Mouse (Mus musculus): ENCODE data around the gene Dpf1. TPM values are rescaled to one million over a fixed set of nuclear protein-coding genes. Genes with fewer than 3 reads are reported as not detected.

Gene Dpf1
- total RNA-seq (2023), result not detected

DNA sequence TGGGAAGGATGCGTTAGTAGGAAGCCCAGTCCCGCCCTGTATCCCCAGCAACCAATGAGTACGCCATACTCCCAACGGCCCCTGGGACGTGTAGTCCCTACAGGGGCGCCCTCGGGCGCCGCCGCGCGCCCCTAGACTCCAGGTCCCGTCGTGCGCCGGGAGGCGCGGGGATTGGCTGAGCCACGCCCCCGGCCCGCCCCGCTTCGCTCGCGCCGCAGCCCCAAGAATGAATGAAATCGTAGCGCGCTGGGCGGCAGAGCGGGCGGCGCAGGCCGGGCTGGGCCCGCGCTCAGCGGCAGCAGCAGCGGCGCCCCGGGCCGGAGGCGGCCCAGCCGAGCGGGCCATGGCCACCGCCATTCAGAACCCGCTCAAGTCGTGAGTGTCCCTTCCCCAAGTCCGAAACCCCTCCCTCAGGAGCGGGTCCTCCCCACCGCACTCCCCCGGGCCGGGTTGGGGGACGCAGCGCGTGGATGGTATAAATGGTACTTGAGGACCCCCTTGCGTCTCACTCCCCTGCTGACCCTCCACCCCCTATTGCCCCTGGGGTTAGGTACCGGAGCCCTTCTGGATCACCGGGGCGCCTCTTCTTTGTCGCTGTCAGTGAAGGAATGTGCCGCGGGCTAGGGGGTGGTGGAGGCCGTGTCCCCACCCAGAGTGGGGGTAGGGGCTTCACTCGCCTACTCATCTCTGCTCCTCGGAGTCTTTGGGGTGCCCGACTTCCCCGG lies at the start of gene Dpf1:
Dpf1 (plus strand) TSS at position 214 of the 725 bp plus-strand sequence.

DNA sequence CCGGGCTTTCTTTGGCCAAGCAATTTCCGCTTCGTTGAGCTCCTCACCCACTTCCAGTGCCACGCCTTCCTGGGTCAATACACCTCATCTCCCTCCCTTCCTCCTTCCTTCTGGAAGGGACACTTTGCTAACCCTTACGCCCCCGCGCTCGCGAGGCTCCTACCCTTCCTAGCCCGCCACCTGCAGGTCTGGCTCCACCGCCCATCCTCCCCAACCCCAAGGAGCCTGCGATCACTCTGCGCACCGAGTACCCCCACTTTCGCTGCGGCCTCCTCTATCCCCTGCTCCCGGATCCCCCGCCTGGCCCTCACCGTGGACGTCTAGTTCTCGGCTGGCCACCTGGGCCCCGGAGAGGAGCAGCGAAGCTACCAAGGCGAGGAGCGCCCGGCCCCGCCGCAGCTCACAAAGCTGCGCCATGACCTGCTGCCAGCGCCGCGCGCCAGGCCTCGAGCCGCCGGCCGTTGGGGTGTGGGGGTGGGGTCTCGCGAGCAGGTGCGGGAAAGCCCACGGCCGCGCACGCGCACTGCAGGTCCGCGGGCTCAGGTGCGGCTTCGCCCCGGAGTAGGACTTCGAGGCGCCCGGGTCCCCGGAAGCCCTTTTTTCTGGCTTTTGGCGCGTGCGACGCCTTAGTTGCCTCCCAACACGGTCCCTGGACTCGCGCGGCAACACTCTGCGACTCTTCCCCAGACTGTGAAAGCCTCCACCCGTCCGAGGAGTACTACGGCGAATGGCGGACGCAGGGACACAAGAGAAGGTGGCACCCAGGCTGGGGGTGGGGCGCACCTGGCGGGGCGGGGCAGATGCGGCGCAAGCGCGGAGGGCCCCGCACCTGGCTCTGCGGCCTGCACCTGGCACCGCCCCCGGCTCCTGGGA lies 22.3 kb upstream of the Dpf1 start, which contains the start of gene Spint2:
Spint2 (minus strand) TSS at position 712 of the 873 bp plus-strand sequence.

DNA sequence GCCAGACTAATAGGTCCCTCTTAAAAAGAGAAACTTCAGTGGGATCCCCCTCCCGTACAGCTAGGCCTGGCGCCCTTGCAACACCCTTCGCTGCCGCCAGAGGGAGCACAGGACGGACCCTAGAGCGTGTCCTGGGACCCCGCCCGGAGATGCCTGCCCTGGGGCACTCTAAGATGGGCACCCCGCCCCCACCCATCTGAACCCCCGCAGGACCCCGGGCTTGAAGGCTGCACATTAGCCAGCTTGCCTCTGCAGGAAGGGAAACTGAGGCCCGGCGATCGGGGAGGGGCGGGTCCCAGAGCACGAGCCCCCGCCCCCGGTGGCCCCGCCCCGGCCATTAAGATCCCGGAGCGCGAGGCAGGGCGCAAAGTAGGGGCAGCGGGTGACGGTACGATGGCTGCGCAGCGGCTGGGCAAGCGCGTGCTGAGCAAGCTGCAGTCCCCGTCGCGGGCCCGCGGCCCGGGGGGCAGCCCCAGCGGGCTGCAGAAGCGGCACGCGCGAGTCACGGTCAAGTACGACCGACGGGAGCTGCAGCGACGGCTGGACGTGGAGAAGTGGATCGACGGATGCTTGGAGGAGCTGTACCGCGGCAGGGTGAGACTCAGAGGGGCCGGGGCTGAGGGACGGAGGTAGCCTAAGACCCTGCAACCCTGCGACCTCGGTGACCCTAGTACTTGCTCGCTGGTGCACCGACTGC lies 14.7 kb upstream of the Dpf1 start, which contains the start of gene Ppp1r14a:
Ppp1r14a (plus strand) TSS at position 367 of the 697 bp plus-strand sequence.

Other genes starting within 250 kb of the Dpf1 start
- under 1 TPM; 0.03 TPM for gene Ryr1, start 178.8 kb upstream of the Dpf1 start, total RNA-seq (2023)
- gene Rasgrp4, start 169.1 kb upstream of the Dpf1 start, total RNA-seq (2023), result 1 to 10 TPM; 2.1 to 2.3 TPM
- 10 to 100 TPM; 35.8 to 38.2 TPM for gene Fam98c, start 147.7 kb upstream of the Dpf1 start, total RNA-seq (2023)
- not detected for gene Ggn, start 133.7 kb upstream of the Dpf1 start, total RNA-seq (2023)
- 1 to 10 TPM; 1.3 to 4.0 TPM for gene Spred3, start 133.5 kb upstream of the Dpf1 start, total RNA-seq (2023)
- 100 to 1,000 TPM; 133 to 146 TPM for gene Psmd8, start 123.2 kb upstream of the Dpf1 start, total RNA-seq (2023)
- gene Catsperg1, start 89.9 kb upstream of the Dpf1 start, total RNA-seq (2023), result under 1 TPM; 0.67 to 0.89 TPM
- 1 to 10 TPM in 1 of 2 experiments, under 1 TPM in 1; 0.50 to 1.2 TPM for gene Kcnk6, start 71.4 kb upstream of the Dpf1 start, total RNA-seq (2023)
- gene Yif1b, start 65.6 kb upstream of the Dpf1 start, total RNA-seq (2023), result 10 to 100 TPM; 23.8 to 24.2 TPM
- gene 2200002D01Rik, start 55.5 kb upstream of the Dpf1 start, total RNA-seq (2023), result 1 to 10 TPM; 3.1 to 5.9 TPM
- 10 to 100 TPM; 72.2 to 76.1 TPM for gene Spint2, start 22.0 kb upstream of the Dpf1 start, total RNA-seq (2023)
- gene Ppp1r14a, start 14.6 kb upstream of the Dpf1 start, total RNA-seq (2023), result not detected
- 10 to 100 TPM; 52.3 to 58.8 TPM for gene Sipa1l3, start 214.7 kb downstream of the Dpf1 start, total RNA-seq (2023)

All from T-cell, adult 66 days (primary cell).